Mouse (Mus musculus): ENCODE measurements around the gene Sypl2. TPM values are rescaled to one million over a fixed set of nuclear protein-coding genes. Genes with fewer than 3 reads are reported as not detected.

The Sypl2 gene
- polyA plus RNA-seq, 1 experiment, result 3.1 TPM

DNA sequence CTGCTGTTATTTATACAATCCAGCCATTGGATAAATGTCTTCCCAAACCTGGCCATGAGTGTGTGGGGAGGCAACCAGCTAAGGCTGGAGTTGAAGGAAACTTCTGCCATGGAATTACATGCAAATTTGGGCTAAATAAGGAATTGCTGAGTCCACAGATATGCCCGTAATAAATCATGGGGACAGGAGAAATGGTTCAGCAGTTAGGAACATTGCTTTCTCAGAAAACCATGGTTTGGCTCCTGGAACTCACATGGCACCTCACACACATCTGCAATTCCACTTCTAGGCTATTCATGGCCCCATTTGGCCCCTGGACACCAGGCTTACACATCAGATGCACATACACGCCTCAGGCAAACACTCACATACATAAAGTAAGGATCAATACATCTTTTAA is 1.1 kb upstream of the Sypl2 start:
- H3K4me3 ChIP-seq (replicated peaks; ENCODE audit: extremely low read depth, low read depth, low read length), result no peak overlapping the region
- no peak for TF ChIP-seq POLR2A (IDR thresholded peaks at IDR 0.05; ENCODE audit: borderline replicate concordance, extremely low read depth, low read depth, low read length)
- no peak for DNase-seq
- H3K4me1 ChIP-seq (ENCODE audit: control insufficient read depth, insufficient read depth, low read length), result peaks cover 5% of the 10 kb centered on the region; the same call in 1 of the 2 replicates
- 83% methylated on average over 2 of the region's 2 CpGs for WGBS

DNA sequence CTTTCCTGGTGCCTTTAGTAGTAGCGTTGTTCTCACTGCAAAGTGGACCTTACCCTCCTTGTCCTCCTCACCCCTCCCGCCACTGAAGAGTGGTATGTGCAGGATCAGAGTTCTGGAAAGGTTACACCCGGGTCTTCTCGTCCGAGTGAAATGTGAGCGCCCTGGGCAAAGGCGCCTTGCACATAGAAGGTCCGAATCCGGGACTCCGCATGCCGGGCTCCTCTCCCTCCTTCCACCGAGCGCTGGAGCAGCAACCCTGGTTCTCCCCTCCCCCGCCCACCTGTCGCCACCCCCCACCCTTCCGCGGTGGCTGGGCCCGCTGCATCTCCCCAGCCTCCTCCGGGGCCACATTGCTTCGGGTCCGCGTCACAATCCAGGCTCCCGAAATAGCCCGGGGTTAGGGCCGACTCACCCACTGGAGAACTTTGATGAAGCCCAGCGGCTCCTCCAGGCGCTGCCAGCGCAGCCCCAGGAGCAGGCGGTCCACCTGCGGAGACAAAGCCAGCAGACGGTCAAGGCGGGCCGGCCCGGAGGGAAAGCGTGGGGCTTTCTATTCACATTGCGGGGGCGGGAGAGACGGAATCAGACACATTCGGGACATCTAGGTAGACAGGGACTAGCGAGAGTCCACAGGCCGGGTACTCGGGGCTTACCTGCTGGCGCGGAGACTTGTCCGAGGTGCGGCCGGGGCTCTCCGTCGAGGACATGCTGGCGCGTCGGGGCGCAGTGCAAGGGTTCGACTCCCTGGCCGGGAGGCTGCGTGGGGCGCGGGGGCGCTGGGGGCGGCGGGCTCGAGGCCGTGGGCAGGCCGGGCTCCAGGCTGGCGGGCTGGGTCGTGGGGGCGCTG is 514 bp downstream of the Sypl2 start:
- TF ChIP-seq CTCF (IDR thresholded peaks at IDR 0.05; ENCODE audit: insufficient read depth, low read length) (no peak), POLR2A (IDR thresholded peaks at IDR 0.05; ENCODE audit: borderline replicate concordance, extremely low read depth, low read depth, low read length) (no peak)
- 3% methylated on average over 65 of the region's 67 CpGs for WGBS
- Histone ChIP-seq H3K4me1 (ENCODE audit: control insufficient read depth, insufficient read depth, low read length) (peaks cover 5% of the 10 kb centered on the region; the same call in 1 of the 2 replicates), H3K4me3 (replicated peaks; ENCODE audit: extremely low read depth, low read depth, low read length) (peak overlapping the region; percentile 52)
- peak; percentile 16 for DNase-seq

DNA sequence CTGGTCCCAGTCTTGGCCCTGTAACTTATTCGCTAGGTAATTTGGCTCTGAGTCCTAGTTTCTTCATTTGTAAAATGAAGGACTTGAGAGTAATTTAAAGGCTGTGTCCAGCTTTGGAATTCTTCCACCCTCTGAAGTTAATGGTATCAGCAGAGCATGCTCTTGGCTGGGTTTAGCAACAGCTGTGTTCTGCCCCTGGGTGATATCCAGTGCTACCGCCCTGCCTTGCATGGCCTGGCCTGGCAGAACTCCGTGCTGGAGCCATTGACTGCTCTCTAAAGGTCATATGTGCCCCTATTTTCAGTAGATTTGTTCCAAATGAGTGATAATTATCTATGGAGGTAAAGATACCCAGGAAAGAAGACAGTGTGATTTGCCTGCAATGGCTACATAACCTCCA is 5.8 kb downstream of the Sypl2 start:
- DNase-seq, result no peak
- Histone ChIP-seq H3K4me3 (replicated peaks; ENCODE audit: extremely low read depth, low read depth, low read length) (no peak overlapping the region), H3K4me1 (ENCODE audit: control insufficient read depth, insufficient read depth, low read length) (no peaks in the 10 kb centered on the region)
- 68% methylated on average over 3 of the region's 3 CpGs for WGBS
- no peak for TF ChIP-seq CTCF (IDR thresholded peaks at IDR 0.05; ENCODE audit: insufficient read depth, low read length)
- no peak for TF ChIP-seq POLR2A (IDR thresholded peaks at IDR 0.05; ENCODE audit: borderline replicate concordance, extremely low read depth, low read depth, low read length)

DNA sequence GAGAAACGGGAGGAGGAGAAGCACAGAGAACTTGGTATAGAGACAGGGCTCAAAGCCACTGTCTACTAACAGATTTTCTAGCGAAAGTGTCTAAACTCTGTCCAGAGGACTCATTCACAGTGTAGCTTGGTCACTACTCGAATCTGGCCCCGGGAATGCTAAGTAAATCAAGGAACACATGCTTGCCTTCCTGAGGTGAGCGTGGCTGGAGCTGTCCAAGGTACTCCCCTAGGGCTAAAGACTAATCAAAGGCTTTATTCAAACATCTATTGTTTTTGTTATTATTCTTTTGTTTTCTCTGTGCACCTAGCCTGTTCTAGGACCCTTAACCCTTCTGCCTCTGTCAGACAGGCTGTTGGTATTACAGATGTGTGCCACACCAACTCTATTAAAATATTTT is 11.7 kb downstream of the Sypl2 start:
- 17% methylated on average over 5 of the region's 5 CpGs for WGBS
- no peak for DNase-seq
- TF ChIP-seq CTCF (IDR thresholded peaks at IDR 0.05; ENCODE audit: insufficient read depth, low read length) (no peak), POLR2A (IDR thresholded peaks at IDR 0.05; ENCODE audit: borderline replicate concordance, extremely low read depth, low read depth, low read length) (no peak)
- no peak overlapping the region for H3K4me3 ChIP-seq (replicated peaks; ENCODE audit: extremely low read depth, low read depth, low read length)
- H3K4me1 ChIP-seq (ENCODE audit: control insufficient read depth, insufficient read depth, low read length), result peaks cover 2% of the 10 kb centered on the region

DNA sequence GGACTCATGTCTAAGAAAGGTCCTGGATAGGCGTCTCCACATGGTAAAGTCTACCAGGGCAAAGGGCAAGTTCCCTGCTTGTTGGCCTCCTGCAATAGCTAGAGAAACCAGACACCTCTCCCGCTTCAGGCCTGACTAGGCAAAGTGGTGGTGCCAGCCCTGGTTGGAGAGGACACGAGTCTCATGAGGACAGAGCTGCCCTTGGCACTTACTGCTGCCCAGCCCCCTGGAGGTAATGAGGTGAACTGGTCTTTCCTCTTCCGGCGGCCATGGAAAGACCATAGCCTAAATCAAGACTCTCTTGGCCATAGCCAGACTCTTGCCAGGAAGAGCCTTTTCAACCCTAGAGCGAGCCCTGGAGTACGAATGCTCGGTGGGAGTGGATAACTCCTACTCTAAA is 14.0 kb downstream of the Sypl2 start:
- WGBS, result 83% methylated on average over 8 of the region's 8 CpGs
- no peak for DNase-seq
- peaks cover 6% of the 10 kb centered on the region for H3K4me1 ChIP-seq (ENCODE audit: control insufficient read depth, insufficient read depth, low read length)
- TF ChIP-seq POLR2A (IDR thresholded peaks at IDR 0.05; ENCODE audit: borderline replicate concordance, extremely low read depth, low read depth, low read length) (no peak), CTCF (IDR thresholded peaks at IDR 0.05; ENCODE audit: insufficient read depth, low read length) (no peak)
- H3K4me3 ChIP-seq (replicated peaks; ENCODE audit: extremely low read depth, low read depth, low read length), result no peak overlapping the region

DNA sequence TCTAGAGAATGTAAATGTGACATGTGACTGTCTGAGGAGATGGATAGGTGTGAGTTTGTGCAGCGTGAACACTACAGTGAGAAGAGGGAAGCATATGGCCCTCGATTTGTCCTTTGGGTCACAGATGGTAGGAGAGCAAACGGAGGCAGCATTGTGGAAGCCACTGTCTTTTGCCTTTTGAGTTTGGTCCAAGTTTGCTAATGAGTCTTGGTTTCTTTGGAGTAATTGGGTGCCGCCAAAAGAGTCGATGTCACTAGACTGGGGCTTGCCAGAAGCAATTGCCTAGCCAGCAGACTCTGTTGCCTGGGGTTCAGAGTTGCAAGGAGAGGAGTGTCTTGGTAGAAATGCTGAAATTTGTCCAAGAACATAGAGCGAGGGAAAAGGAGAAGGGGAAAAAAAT is 14.6 kb downstream of the Sypl2 start:
- DNase-seq, result no peak
- TF ChIP-seq CTCF (IDR thresholded peaks at IDR 0.05; ENCODE audit: insufficient read depth, low read length) (no peak), POLR2A (IDR thresholded peaks at IDR 0.05; ENCODE audit: borderline replicate concordance, extremely low read depth, low read depth, low read length) (no peak)
- H3K4me1 ChIP-seq (ENCODE audit: control insufficient read depth, insufficient read depth, low read length), result peaks cover 6% of the 10 kb centered on the region
- no peak overlapping the region for H3K4me3 ChIP-seq (replicated peaks; ENCODE audit: extremely low read depth, low read depth, low read length)
- WGBS, result 74% methylated on average over 6 of the region's 6 CpGs

DNA sequence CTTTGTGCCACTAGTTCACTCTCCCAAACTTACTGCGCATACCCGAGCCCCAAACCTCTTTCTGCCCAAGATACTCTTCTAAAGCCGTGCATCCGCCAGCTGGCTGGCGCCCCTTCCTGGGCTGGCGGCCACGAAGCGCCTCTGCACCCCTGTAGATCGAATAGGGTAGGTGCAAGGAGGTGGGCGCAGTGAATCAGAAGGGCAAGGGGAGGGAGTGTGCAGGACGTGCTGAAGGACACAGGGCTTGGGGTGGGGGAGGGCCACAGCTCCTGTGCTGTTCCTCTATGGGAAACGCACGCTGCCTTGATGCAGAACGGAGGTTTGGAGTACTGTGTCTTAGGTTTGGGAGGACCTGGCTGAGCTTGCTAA is 15.7 kb downstream of the Sypl2 start, which contains the start of gene Atxn7l2:
Gene Atxn7l2, minus strand, starts transcription at position 164 of the 369 bp plus-strand sequence.
- DNase-seq, result no peak
- peak within 1 kb of the TSS; percentile 86 for H3K4me3 ChIP-seq (replicated peaks; ENCODE audit: extremely low read depth, low read depth, low read length)
- peaks cover 6% of the 10 kb centered on the region for H3K4me1 ChIP-seq (ENCODE audit: control insufficient read depth, insufficient read depth, low read length)
- no peak for TF ChIP-seq POLR2A (IDR thresholded peaks at IDR 0.05; ENCODE audit: borderline replicate concordance, extremely low read depth, low read depth, low read length)
- TF ChIP-seq CTCF (IDR thresholded peaks at IDR 0.05; ENCODE audit: insufficient read depth, low read length), result no peak
- under 1% methylated on average over 14 of the region's 14 CpGs for WGBS

DNA sequence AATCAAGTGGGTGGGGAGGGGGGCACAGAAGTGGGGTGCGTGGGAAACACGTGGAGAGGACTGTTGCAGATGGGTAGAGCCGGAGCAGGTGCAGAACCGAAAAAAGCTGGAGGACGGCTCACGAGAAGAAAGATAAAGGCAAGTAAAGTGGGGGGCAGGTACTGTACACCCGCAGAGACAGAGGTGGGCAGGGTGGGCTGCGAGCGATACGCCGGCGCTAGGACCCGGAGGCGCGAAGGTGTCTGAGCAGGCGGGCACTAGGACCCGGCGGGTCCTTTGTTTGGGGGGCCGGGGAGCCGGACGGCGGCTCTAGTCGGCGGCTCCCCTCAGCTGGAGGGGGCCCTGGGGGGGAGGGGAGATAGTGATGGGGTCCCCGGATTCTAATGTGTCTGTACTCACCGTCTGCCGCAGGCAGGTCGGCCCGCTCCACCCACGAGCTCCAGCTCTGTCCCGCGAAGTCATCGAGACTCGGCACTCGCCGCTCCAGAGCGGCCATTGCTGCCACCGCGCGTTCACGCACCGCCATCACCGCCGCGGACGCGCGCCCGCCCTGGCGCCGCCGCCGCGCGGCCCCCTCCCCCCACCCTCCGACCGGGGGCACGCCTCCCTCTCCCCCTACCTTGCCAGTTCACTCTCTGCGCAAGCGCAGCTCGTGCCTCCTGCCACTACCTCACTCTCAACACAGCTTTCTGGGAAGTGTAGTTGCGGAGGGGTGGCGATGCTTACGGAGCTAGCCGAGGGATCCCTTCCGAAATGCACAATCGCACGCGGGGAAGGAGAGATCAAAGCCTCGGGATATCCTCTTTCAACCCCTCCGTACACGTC is 16.3 kb downstream of the Sypl2 start:
- peak overlapping the region; percentile 86 for H3K4me3 ChIP-seq (replicated peaks; ENCODE audit: extremely low read depth, low read depth, low read length)
- WGBS, result 1% methylated on average over 72 of the region's 72 CpGs
- TF ChIP-seq POLR2A (IDR thresholded peaks at IDR 0.05; ENCODE audit: borderline replicate concordance, extremely low read depth, low read depth, low read length) (peak; percentile 86; the same call in 1 of the 2 replicates), CTCF (IDR thresholded peaks at IDR 0.05; ENCODE audit: insufficient read depth, low read length) (no peak)
- H3K4me1 ChIP-seq (ENCODE audit: control insufficient read depth, insufficient read depth, low read length), result peaks cover 6% of the 10 kb centered on the region
- peak; percentile 85 for DNase-seq

DNA sequence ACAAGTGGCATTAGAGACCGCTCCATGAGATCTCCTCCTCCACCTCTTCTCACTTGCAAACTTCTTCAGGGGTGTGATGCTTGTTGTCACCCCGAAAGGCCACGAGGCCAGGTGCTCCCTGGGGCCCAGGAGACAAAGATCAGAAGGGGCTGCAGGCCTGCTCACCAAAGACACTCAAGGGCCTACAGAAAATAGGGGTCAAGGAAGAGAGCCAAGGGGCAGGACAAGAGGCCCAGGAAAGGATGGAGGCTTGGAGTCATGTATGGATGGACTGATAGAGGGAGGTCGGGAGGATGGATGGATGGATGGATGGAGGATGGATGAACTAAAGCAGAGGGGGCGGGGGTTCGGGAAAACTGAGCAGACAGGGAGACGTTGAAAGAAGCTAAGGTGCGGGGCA is 16.9 kb downstream of the Sypl2 start:
- DNase-seq, result no peak
- peak overlapping the region; percentile 86 for H3K4me3 ChIP-seq (replicated peaks; ENCODE audit: extremely low read depth, low read depth, low read length)
- TF ChIP-seq POLR2A (IDR thresholded peaks at IDR 0.05; ENCODE audit: borderline replicate concordance, extremely low read depth, low read depth, low read length) (no peak), CTCF (IDR thresholded peaks at IDR 0.05; ENCODE audit: insufficient read depth, low read length) (no peak)
- H3K4me1 ChIP-seq (ENCODE audit: control insufficient read depth, insufficient read depth, low read length), result peaks cover 6% of the 10 kb centered on the region
- 7% methylated on average over 8 of the region's 8 CpGs for WGBS
